Mouse (Mus musculus) gastrocnemius, adult 18-20 months (tissue): ENCODE measurements around the gene Ctc1. TPM values are rescaled to one million over a fixed set of nuclear protein-coding genes. Genes with fewer than 3 reads are reported as not detected.

Experiments
- microRNA-seq: library from miRNA; unstranded; fragments of <30 nt; microRNA quantifications from one replicate; pipeline ENCODE4 v1.2.0, GENCODE M21; 2021
- total RNA-seq, 2 experiments: library from RNA; stranded (reverse); gene quantifications; 2 replicates each; pipeline ENCODE4 v1.2.3; 2021

Ctc1 gene
- total RNA-seq, 2 experiments from 2014 or later, result 9.4 to 9.5 TPM

Small RNA genes within 50 kb of the gene (microRNA-seq; reads per million reads assigned to microRNA genes)
- not detected for gene Mir3062

Other genes with a start within 250 kb of the Ctc1 start
- 100 to 1,000 TPM in 1 of 2 experiments, 10 to 100 TPM in 1; 78.2 to 106 TPM for gene Ndel1, start 144.1 kb upstream of the Ctc1 start, total RNA-seq
- not detected for gene Rnf222, start 127.4 kb upstream of the Ctc1 start, total RNA-seq
- 100 to 1,000 TPM; 639 to 682 TPM for gene Rpl26, start 114.3 kb upstream of the Ctc1 start, total RNA-seq
- not detected for gene Odf4, start 88.8 kb upstream of the Ctc1 start, total RNA-seq
- gene Arhgef15, start 58.4 kb upstream of the Ctc1 start, total RNA-seq, result 1 to 10 TPM; 5.8 to 9.7 TPM
- 1 to 10 TPM; 4.8 to 5.2 TPM for gene Slc25a35, start 47.8 kb upstream of the Ctc1 start, total RNA-seq
- gene Rangrf, start 40.7 kb upstream of the Ctc1 start, total RNA-seq, result 10 to 100 TPM; 59.5 to 62.4 TPM
- gene Pfas, start 7.5 kb upstream of the Ctc1 start, total RNA-seq, result 1 to 10 TPM; 7.0 to 9.6 TPM
- not detected for gene Aurkb, start 29.7 kb downstream of the Ctc1 start, total RNA-seq
- 10 to 100 TPM; 20.0 to 23.5 TPM for gene Borcs6, start 43.8 kb downstream of the Ctc1 start, total RNA-seq
- gene Tmem107, start 54.9 kb downstream of the Ctc1 start, total RNA-seq, result 1 to 10 TPM; 3.5 to 3.7 TPM
- 10 to 100 TPM; 37.4 to 39.3 TPM for gene Vamp2, start 72.6 kb downstream of the Ctc1 start, total RNA-seq
- 10 to 100 TPM; 41.9 to 72.2 TPM for gene Per1, start 79.3 kb downstream of the Ctc1 start, total RNA-seq
- not detected for gene Hes7, start 104.5 kb downstream of the Ctc1 start, total RNA-seq
- gene 9130213A22Rik, start 106.7 kb downstream of the Ctc1 start, total RNA-seq, result not detected
- gene Aloxe3, start 110.0 kb downstream of the Ctc1 start, total RNA-seq, result not detected
- gene Alox12b, start 141.1 kb downstream of the Ctc1 start, total RNA-seq, result not detected
- not detected for gene Alox8, start 181.9 kb downstream of the Ctc1 start, total RNA-seq
- gene Gucy2e, start 221.1 kb downstream of the Ctc1 start, total RNA-seq, result not detected